Mouse (Mus musculus) heart, postnatal 0 days (tissue): ENCODE results near the gene Col6a2. TPM values are rescaled to one million over a fixed set of nuclear protein-coding genes. Genes with fewer than 3 reads are reported as not detected.
A peak's percentile ranks its signal among the peaks of the same experiment; 100 is the strongest.

Source experiments
- ATAC-seq: fragments of 200-750 bp; cut with Nextera tagmentation; 2 replicates; pipeline ENCODE4 v1.8.0; 2017; ENCODE audit warnings: low read depth, moderate number of reproducible peaks, moderate library complexity; ENCODE audit not compliant: insufficient read depth
- DNase-seq: peaks from one replicate; pipeline ENCODE4 v3.0.0-alpha.2; 2016; ENCODE audit warnings: low spot score
- H3K27ac ChIP-seq: fragments of 300-500 bp; sonication (generic); 2 replicates; pipeline ENCODE4 v1.5.1; 2014; ENCODE audit warnings: low read depth, mild to moderate bottlenecking
- H3K27me3 ChIP-seq: fragments of 300-500 bp; sonication (generic); 2 replicates; pipeline ENCODE4 v1.6.1; 2014; ENCODE audit warnings: low read length, mixed read lengths; ENCODE audit not compliant: control insufficient read depth, insufficient read depth
- H3K36me3 ChIP-seq: fragments of 300-500 bp; sonication (generic); replicated peaks from 2 replicates; pipeline ENCODE4 v1.6.1; 2014; ENCODE audit warnings: low read length, mixed read lengths; ENCODE audit not compliant: control insufficient read depth, insufficient read depth
- H3K4me1 ChIP-seq: fragments of 300-500 bp; sonication (generic); 2 replicates; pipeline ENCODE4 v1.6.1; 2014; ENCODE audit warnings: antibody characterized with exemption; ENCODE audit not compliant: control insufficient read depth, insufficient read depth
- H3K4me2 ChIP-seq: fragments of 300-500 bp; sonication (generic); 2 replicates; pipeline ENCODE4 v1.6.1; 2014; ENCODE audit warnings: low read depth, mild to moderate bottlenecking, low read length, moderate library complexity
- H3K4me3 ChIP-seq: fragments of 300-500 bp; sonication (generic); 2 replicates; pipeline ENCODE4 v1.5.1; 2014; ENCODE audit warnings: low read depth, low read length
- H3K9ac ChIP-seq: fragments of 300-500 bp; sonication (generic); replicated peaks from 2 replicates; pipeline ENCODE4 v1.6.1; 2014; ENCODE audit warnings: low read depth, low read length, mixed read lengths
- H3K9me3 ChIP-seq: fragments of 300-500 bp; sonication (generic); replicated peaks from 2 replicates; pipeline ENCODE4 v1.6.1; 2016; ENCODE audit warnings: low read length; ENCODE audit not compliant: control insufficient read depth
- CTCF ChIP-seq: IDR thresholded peaks from 2 replicates; pipeline ENCODE4 v1.5.1; 2016; ENCODE audit warnings: antibody characterized with exemption, control low read depth, low read depth
- EP300 ChIP-seq: IDR thresholded peaks from 2 replicates; pipeline ENCODE4 v1.6.1; 2016; ENCODE audit warnings: antibody characterized with exemption, low read depth
- WGBS: fragments of 180-500 bp; shearing (Covaris S2); extraction: QIAGEN DNeasy Blood & Tissue Kit; methylation state at CpG from one replicate; pipeline ENCODE4 v1.1.7; 2014; 5-methylcytosine and 5-hydroxymethylcytosine counted together
- polyA plus RNA-seq: library from polyadenylated mRNA; unstranded; fragments of >200 nt; fragmentation: Nextera tagmentation; extraction: Ambion mirVana; gene quantifications from 2 replicates; pipeline ENCODE4 v1.2.1, GENCODE M21; 2015
- total RNA-seq: library from RNA; depleted of rRNA; stranded (reverse); fragments of >200 nt; gene quantifications from 2 replicates; pipeline ENCODE4 v1.2.3, GENCODE M21; 2014; ENCODE audit warnings: low replicate concordance

Gene Col6a2
- total and polyA plus RNA-seq, 2 experiments from 2014 or later, result 72.4 to 156 TPM

DNA sequence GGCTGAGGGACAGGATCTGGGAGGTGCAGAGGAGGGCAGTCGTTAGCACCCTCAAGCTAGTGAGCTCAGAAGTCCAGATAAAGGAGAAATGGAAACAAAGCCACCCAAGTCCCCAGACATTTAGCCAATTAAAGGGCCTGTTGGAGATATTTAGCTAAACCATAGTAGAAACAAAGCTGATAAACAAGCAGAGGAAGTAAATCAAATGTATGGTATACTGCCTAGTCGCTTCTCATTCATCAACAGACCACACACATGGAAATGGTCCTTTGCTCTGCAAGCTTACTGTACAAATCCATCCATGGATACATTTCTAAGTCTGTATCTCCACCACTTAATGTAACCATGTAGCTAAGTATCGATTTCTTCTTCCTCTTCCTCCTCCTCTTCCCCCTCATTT, 24.0 kb upstream of the Col6a2 start:
- WGBS, result 72% methylated on average over 3 of the region's 3 CpGs
- H3K27ac ChIP-seq, result no peak overlapping the region

DNA sequence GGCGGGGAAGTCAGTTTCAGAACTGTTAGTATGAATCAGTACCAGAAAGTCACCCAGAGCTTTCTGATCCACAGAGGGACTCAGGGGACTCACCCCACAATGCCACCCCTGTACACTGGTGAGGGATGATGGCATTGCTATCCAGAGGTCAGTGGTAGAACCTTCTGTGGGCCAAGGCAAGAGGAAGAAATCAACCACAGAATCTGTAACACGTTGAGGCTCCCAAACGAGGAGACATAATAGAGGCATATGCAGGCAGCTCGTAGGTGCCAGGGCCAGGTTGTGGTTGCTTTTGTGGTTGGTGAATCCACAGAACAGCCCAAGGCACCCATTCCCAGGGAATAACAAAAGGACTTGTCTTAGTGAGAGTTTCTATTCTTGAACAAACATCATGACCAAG, 22.3 kb upstream of the Col6a2 start:
- Histone ChIP-seq H3K4me1 (no peaks in the 10 kb centered on the region), H3K4me2 (no peak overlapping the region), H3K4me3 (no peak overlapping the region), H3K9ac (no peak overlapping the region), H3K27me3 (no peaks in the 10 kb centered on the region), H3K9me3 (no peaks in the 10 kb centered on the region), H3K27ac (no peak overlapping the region), H3K36me3 (no peaks in the 10 kb centered on the region)
- 76% methylated on average over 4 of the region's 4 CpGs for WGBS
- no peak for TF ChIP-seq EP300
- TF ChIP-seq CTCF, result no peak
- no peak for ATAC-seq
- DNase-seq, result no peak

More for the DNA sequence above, 24.0 kb upstream of the Col6a2 start:
- no peak for DNase-seq
- TF ChIP-seq EP300 (no peak), CTCF (no peak)
- no peak for ATAC-seq
- Histone ChIP-seq H3K4me2 (no peak overlapping the region), H3K9me3 (no peaks in the 10 kb centered on the region), H3K27me3 (no peaks in the 10 kb centered on the region), H3K4me3 (no peak overlapping the region), H3K9ac (no peak overlapping the region), H3K4me1 (no peaks in the 10 kb centered on the region), H3K36me3 (no peaks in the 10 kb centered on the region)

DNA sequence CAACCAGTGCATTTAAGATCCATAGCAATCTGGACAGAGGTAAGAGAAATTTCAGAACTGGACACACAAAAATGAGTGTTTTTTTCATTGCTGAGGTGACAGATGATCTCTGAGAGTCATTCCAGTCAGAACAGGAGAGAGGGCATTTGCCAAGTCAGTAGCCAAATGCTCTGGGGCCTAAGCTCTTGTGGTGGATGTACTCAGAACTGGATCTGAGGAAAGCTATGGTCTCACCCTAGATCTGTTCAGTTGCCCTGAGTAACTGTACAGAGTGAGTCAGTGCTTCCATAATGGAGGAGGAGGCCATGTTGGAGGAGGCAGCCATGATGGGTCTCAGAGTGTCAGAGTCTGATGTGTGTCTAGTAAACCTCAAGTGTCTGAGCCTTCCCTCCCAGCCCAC, 21.6 kb upstream of the Col6a2 start:
- no peak overlapping the region for H3K27ac ChIP-seq
- H3K27me3 ChIP-seq, result no peaks in the 10 kb centered on the region
- H3K9ac ChIP-seq, result no peak overlapping the region
- DNase-seq, result no peak
- no peak for ATAC-seq
- H3K4me2 ChIP-seq, result no peak overlapping the region
- no peaks in the 10 kb centered on the region for H3K36me3 ChIP-seq
- no peak overlapping the region for H3K4me3 ChIP-seq
- no peaks in the 10 kb centered on the region for H3K4me1 ChIP-seq
- H3K9me3 ChIP-seq, result no peaks in the 10 kb centered on the region
- TF ChIP-seq CTCF (no peak), EP300 (no peak)

GRCm38 (mm10) chr10:76643999-76644398, 20.6 kb upstream of the Col6a2 start:
- Histone ChIP-seq H3K36me3 (no peaks in the 10 kb centered on the region), H3K9me3 (no peaks in the 10 kb centered on the region), H3K27me3 (no peaks in the 10 kb centered on the region), H3K27ac (peak overlapping the region; percentile 44; the same call in 1 of the 2 replicates), H3K4me3 (no peak overlapping the region), H3K9ac (no peak overlapping the region), H3K4me2 (no peak overlapping the region), H3K4me1 (no peaks in the 10 kb centered on the region)
- DNase-seq (no peak), ATAC-seq (no peak)
- no peak for TF ChIP-seq EP300
- TF ChIP-seq CTCF, result no peak
- 71% methylated on average over 4 of the region's 4 CpGs for WGBS

GRCm38 (mm10) chr10:76643446-76643845, 20.0 kb upstream of the Col6a2 start:
- H3K9ac ChIP-seq, result no peak overlapping the region
- H3K4me1 ChIP-seq, result no peaks in the 10 kb centered on the region
- H3K36me3 ChIP-seq, result no peaks in the 10 kb centered on the region
- ATAC-seq, result no peak
- TF ChIP-seq CTCF (no peak), EP300 (no peak)
- H3K9me3 ChIP-seq, result no peaks in the 10 kb centered on the region
- 60% methylated on average over 9 of the region's 9 CpGs for WGBS
- H3K4me3 ChIP-seq, result no peak overlapping the region
- no peak overlapping the region for H3K4me2 ChIP-seq
- H3K27me3 ChIP-seq, result no peaks in the 10 kb centered on the region
- no peak for DNase-seq
- peak overlapping the region; percentile 44; the same call in 1 of the 2 replicates for H3K27ac ChIP-seq

- no peak for TF ChIP-seq CTCF
- TF ChIP-seq EP300, result no peak
- Histone ChIP-seq H3K9me3 (no peaks in the 10 kb centered on the region), H3K9ac (no peak overlapping the region), H3K27me3 (no peaks in the 10 kb centered on the region), H3K4me1 (no peaks in the 10 kb centered on the region), H3K36me3 (no peaks in the 10 kb centered on the region), H3K4me3 (no peak overlapping the region), H3K4me2 (no peak overlapping the region), H3K27ac (peak overlapping the region; percentile 53)
- peak; percentile 62 for ATAC-seq
- 57% methylated on average over 9 of the region's 9 CpGs for WGBS
- DNase-seq, result no peak
Measured at GRCm38 (mm10) chr10:76642628-76643434, 19.4 kb upstream of the Col6a2 start.
